Mouse (Mus musculus) liver, adult 2 months (tissue): ENCODE results near the gene Npb. TPM values are rescaled to one million over a fixed set of nuclear protein-coding genes. Genes with fewer than 3 reads are reported as not detected.

Experiments
- DNase-seq: peaks from one replicate; pipeline ENCODE4 v3.0.0-alpha.2; 2011; ENCODE audit warnings: low read depth, low spot score; ENCODE audit errors: extremely low read depth
- H3K27ac ChIP-seq: fragments of 200-500 bp; replicated peaks from 2 replicates; pipeline ENCODE4 v1.5.1; 2012; ENCODE audit warnings: low read depth, mild to moderate bottlenecking, control low read depth, inconsistent platforms, low read length; ENCODE audit not compliant: insufficient read depth
- H3K27me3 ChIP-seq: fragments of 200-500 bp; 2 replicates; pipeline ENCODE4 v1.6.1; 2012; ENCODE audit warnings: mild to moderate bottlenecking, moderate library complexity, low read length, inconsistent platforms; ENCODE audit not compliant: control insufficient read depth, insufficient read depth
- H3K36me3 ChIP-seq: fragments of 200-500 bp; 2 replicates; pipeline ENCODE4 v1.6.1; 2012; ENCODE audit warnings: low read length, inconsistent platforms; ENCODE audit not compliant: control insufficient read depth, insufficient read depth
- H3K4me1 ChIP-seq: fragments of 200-500 bp; 2 replicates; pipeline ENCODE4 v1.6.1; 2011; ENCODE audit warnings: low read length; ENCODE audit not compliant: control insufficient read depth, insufficient read depth
- H3K4me3 ChIP-seq: fragments of 200-500 bp; 2 replicates; pipeline ENCODE4 v1.5.1; 2011; ENCODE audit warnings: low read depth, mild to moderate bottlenecking, control low read depth, low read length, moderate library complexity; ENCODE audit not compliant: insufficient read depth
- H3K79me2 ChIP-seq: fragments of 200-500 bp; 2 replicates; pipeline ENCODE4 v1.6.1; 2012; ENCODE audit warnings: inconsistent platforms, mild to moderate bottlenecking, low read length, moderate library complexity; ENCODE audit not compliant: control insufficient read depth, insufficient read depth
- H3K9ac ChIP-seq: fragments of 200-500 bp; 2 replicates; pipeline ENCODE4 v1.6.1; 2012; ENCODE audit warnings: low read depth, mild to moderate bottlenecking, control low read depth, inconsistent platforms, low read length
- CTCF ChIP-seq: fragments of 200-500 bp; IDR thresholded peaks from 2 replicates; pipeline ENCODE4 v1.5.1; 2011; ENCODE audit warnings: low read depth, low read length, control low read depth
- POLR2A ChIP-seq: fragments of 200-500 bp; IDR thresholded peaks from 2 replicates; pipeline ENCODE4 v1.6.1; 2011; ENCODE audit warnings: low read length, control low read depth; ENCODE audit not compliant: insufficient read depth; ENCODE audit errors: extremely low read depth
- WGBS: fragments of 180-500 bp; shearing (Covaris S2); methylation state at CpG from one replicate; pipeline ENCODE4 v1.1.7; 2018; 5-methylcytosine and 5-hydroxymethylcytosine counted together
- polyA plus RNA-seq: library from polyadenylated mRNA; depleted of rRNA; stranded (reverse); fragments of >200 nt; gene quantifications from 2 replicates; pipeline ENCODE4 v1.2.3, GENCODE M21; 2012
- total RNA-seq: library from RNA; depleted of rRNA; stranded (reverse); fragments of >200 nt; gene quantifications from 2 replicates; pipeline ENCODE4 v1.2.3, GENCODE M21; 2014

Npb gene
- total and polyA plus RNA-seq, 2 experiments: 2.7 TPM; not detected in 1

DNA sequence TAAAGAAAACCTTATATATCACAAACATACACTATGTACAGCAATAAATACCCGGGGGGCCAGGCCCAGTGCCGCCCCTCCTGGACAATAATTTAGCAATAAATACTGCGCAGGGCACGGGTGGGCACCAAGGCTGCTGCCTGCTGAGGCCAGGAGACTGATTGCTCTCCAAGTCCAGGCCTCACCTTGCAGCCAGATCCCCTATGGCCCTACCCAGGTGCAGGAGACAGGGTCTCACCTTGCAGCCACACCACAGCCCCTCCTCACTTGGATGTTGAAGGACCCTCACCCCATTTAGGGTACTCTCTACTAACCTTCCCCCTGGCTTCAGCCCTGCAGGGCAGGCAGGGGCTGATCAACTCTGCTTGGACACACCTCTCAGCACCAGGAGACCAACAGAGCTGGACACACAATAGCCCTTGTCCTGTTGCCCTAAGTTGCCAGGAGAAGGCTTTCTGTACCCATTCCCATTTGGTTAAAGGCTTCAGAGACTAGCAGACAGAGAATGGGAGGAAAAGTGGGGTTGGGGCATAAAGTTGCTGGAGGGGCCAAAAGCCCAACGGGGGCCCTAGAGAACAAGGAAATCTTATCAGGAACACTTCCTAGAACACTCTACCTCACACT is 17.0 kb downstream of the Npb start, which contains the start of gene Sirt7:
TSS of gene Sirt7 (minus strand) at position 89 of the 624 bp plus-strand sequence.
- Histone ChIP-seq H3K27ac (peak within 1 kb of the TSS; percentile 83), H3K4me1 (peaks cover 30% of the 10 kb centered on the region), H3K4me3 (peak within 1 kb of the TSS; percentile 85), H3K79me2 (peaks cover 12% of the 10 kb centered on the region; the same call in 1 of the 2 replicates), H3K9ac (peak within 1 kb of the TSS; percentile 89), H3K36me3 (peaks cover 19% of the 10 kb centered on the region; the same call in 1 of the 2 replicates), H3K27me3 (no peaks in the 10 kb centered on the region)
- DNase-seq: peak; percentile 39
- WGBS: 13% methylated on average over 5 of the region's 5 CpGs
- TF ChIP-seq POLR2A (no peak), CTCF (no peak)

DNA sequence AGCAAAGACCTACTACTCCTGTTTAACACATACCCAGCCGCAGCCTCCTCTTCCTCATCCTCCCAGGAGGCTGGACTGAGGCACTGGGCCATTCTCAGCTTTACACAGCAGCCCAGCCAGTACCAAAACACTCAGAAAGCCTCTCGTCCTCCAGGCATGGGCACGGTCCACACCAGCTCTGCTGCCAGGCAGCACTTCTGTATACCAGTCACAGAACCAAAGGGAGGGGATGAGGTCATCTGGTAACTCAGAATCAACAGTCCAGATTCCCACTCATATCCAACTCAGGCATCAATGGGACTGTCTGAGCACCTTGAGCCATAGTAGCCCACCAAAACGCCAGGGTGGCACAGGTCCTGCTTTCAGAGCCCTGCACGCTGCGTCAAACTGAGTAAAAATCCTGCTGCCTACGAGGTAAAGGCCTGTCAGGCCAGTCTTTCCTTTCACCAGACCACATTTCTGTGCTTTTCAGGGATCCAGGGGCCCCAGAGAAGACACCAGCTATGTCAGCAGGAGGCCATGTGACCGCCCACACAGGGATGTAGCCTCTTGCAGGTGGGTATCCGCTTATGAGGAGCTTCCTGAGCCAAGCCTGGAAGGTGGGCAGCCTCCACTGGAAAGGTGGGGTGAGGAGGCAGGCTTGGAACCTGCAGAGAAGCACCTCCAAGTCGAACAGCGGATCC is 18.6 kb downstream of the Npb start:
- peak overlapping the region; percentile 48; the same call in 1 of the 2 replicates for H3K9ac ChIP-seq
- H3K4me1 ChIP-seq: peaks cover 38% of the 10 kb centered on the region
- 75% methylated on average over 11 of the region's 11 CpGs for WGBS
- DNase-seq: no peak
- H3K79me2 ChIP-seq: peaks cover 12% of the 10 kb centered on the region; the same call in 1 of the 2 replicates
- H3K4me3 ChIP-seq: no peak overlapping the region
- TF ChIP-seq CTCF (no peak), POLR2A (no peak)
- no peaks in the 10 kb centered on the region for H3K27me3 ChIP-seq
- H3K27ac ChIP-seq: no peak overlapping the region; the same call in none of the 2 replicates
- peaks cover 14% of the 10 kb centered on the region; the same call in 1 of the 2 replicates for H3K36me3 ChIP-seq

DNA sequence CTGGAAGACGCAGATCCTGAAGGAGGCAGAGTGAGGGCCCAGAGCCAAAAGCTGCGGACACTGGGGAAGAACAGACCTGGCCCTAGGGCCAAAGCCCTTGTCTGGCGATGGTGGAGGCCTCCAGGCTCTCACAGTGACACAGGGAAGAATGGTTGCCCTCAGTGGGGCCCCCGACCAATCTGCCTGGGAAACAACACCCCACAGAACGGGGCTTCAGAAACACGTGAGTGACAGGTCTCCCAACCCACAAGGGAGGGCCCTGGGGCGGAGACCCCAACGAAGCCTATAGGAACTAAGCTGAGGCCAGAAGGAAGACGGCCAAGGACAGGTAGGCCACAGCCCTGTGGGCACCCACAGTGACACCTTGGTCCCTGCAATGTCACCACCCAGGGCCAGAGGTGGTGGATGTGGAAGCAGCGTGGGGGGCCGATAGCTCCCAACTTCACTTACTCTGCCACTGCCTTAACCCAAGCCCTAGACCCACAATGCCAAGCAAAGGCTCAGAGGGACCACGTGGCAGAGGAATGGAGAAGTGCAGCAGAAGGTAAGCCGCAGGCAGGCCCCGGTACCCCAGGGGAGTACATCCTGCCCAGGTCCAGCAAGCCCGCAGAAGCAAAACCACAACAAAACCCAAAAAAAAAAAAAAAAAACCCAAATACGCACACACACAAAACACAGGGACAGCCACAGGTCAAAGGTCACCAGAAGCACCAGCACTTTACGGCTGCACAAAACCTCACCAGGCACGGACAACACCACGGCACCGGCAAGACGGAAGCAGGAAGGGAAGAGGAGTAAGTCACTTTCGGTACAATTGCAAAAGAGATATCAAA is 19.4 kb downstream of the Npb start:
- peaks cover 8% of the 10 kb centered on the region; the same call in 1 of the 2 replicates for H3K36me3 ChIP-seq
- H3K27me3 ChIP-seq: no peaks in the 10 kb centered on the region
- peak overlapping the region; percentile 48 for H3K9ac ChIP-seq
- peaks cover 11% of the 10 kb centered on the region; the same call in 1 of the 2 replicates for H3K79me2 ChIP-seq
- no peak overlapping the region; the same call in 1 of the 2 replicates for H3K4me3 ChIP-seq
- 41% methylated on average over 22 of the region's 22 CpGs for WGBS
- no peak for TF ChIP-seq CTCF
- TF ChIP-seq POLR2A: no peak
- H3K27ac ChIP-seq: peak overlapping the region; percentile 32
- peak; percentile 77 for DNase-seq
- H3K4me1 ChIP-seq: peaks cover 41% of the 10 kb centered on the region

DNA sequence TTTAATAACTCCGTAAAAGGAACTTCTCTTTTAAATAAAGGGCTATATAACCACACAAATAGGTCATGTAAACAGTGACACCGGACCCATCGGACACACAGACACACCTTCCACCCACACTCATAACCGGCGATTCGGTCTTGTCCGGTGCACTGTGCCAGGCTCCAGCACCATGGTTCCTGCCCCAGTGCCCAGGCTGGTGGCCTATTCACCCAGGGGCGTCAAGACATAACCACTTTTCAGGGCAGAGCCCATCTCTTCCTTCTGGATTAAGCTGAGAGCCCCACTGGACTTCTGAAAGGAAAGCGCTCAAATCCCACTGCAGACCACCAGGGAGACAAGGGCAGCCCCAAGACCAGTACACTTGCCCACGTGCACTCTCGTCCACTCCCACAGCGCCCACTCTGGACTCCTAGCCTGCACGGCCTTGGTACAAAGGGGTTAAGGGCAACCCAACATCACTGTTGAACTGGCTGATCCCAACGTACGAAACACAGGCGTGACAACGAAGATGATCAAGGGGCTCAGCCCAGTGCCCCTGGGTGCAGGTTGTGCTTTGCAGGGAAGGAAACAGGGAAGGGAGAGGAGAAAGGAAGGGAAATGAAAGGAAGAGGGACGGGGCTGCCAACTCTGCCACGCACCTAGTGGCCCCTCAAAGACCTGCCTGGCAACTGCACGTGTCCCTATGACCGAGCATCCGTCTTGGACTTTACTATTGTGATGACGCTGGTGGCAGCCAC is 20.5 kb downstream of the Npb start:
- Histone ChIP-seq H3K9ac (peak overlapping the region; percentile 48), H3K4me3 (peak overlapping the region; percentile 64), H3K36me3 (no peaks in the 10 kb centered on the region), H3K27me3 (no peaks in the 10 kb centered on the region), H3K79me2 (peaks cover 7% of the 10 kb centered on the region; the same call in 1 of the 2 replicates), H3K4me1 (peaks cover 37% of the 10 kb centered on the region), H3K27ac (peak overlapping the region; percentile 90)
- WGBS: 31% methylated on average over 23 of the region's 23 CpGs
- TF ChIP-seq POLR2A (no peak), CTCF (no peak)
- DNase-seq: peak; percentile 51

DNA sequence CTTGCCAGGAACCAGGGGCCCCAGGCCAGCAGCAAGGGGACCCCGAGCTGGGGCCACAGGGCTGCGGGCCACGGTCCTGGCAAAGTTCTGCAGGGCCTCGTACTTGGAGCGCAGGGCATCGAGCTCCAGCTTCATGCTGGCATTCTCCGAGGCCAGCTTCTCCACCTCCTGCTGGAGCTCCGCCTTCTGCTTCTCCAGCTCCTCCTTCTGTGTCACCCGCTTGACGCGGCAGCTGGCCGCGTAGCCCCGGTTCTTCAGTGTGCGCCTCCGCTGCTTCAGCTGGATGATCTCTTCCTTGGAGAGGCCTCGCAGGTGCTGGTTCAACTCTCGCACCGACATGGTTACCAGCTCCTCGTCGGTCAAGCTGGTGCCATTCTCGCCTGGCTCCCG is 21.1 kb downstream of the Npb start:
- peaks cover 7% of the 10 kb centered on the region; the same call in 1 of the 2 replicates for H3K79me2 ChIP-seq
- peak overlapping the region; percentile 64 for H3K4me3 ChIP-seq
- TF ChIP-seq CTCF: no peak
- TF ChIP-seq POLR2A: peak; percentile 86
- H3K4me1 ChIP-seq: peaks cover 39% of the 10 kb centered on the region
- no peaks in the 10 kb centered on the region for H3K27me3 ChIP-seq
- peak; percentile 91 for DNase-seq
- WGBS: 10% methylated on average over 23 of the region's 23 CpGs
- H3K36me3 ChIP-seq: no peaks in the 10 kb centered on the region
- peak overlapping the region; percentile 90 for H3K27ac ChIP-seq
- peak overlapping the region; percentile 80 for H3K9ac ChIP-seq
